Mouse (Mus musculus): ENCODE data around the gene Speer4f1.

- TF ChIP-seq CTCF (IDR thresholded peaks at IDR 0.05; ENCODE audit: insufficient read depth, low read length), result no peak
- TF ChIP-seq POLR2A (IDR thresholded peaks at IDR 0.05; ENCODE audit: borderline replicate concordance, extremely low read depth, low read depth, low read length), result no peak
Observed at GRCm38 (mm10) chr5:17500866-17501265, 25.0 kb downstream of the Speer4f1 start.

All from lung, adult 2 months (tissue).